Mouse (Mus musculus) erythroblast, adult 5-6 weeks (primary cell): ENCODE results near the gene Ndufs2. TPM values are rescaled to one million over a fixed set of nuclear protein-coding genes. Genes with fewer than 3 reads are reported as not detected.

Source experiments
- ATAC-seq: replicated peaks from 2 replicates; pipeline ENCODE4 v1.8.0; 2016; ENCODE audit warnings: moderate number of reproducible peaks, mild to moderate bottlenecking, moderate TSS enrichment, inconsistent platforms; ENCODE audit not compliant: poor library complexity, low FRiP score, severe bottlenecking
- total RNA-seq, 2 experiments: library from RNA; stranded (forward) in 1 of 2; stranded (reverse) in 1 of 2; fragments of 150-400 nt in 1 of 2; fragments of 200-764, 138-1000 nt in 1 of 2; gene quantifications; 2 replicates each; pipeline versions ENCODE4 v1.2.3 to v1.2.4; 2015 to 2017; ENCODE audit warnings: low replicate concordance in 2 of 2

Ndufs2 gene
- total RNA-seq, 2 experiments from 2014 or later = 62.1 to 78.4 TPM

DNA sequence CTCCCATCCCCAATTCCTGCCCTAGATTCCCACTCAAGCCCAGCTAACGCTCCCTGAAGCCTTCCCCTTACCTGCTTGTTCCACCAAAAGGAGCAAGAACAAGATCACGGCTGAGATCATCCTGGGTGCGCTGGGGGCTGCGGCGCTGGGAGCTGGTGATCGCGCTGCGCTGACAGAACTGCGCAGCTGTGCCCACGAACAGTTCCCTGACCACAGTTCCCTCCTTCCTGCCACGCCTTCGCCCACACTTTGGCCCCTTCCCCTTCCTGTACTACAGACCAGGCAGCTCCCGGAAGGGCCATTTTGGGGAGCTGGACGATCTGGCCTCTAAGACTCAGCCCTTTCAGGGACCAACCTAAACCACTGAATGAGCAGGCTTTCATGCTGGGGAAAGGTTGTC is 17.1 kb downstream of the Ndufs2 start, which contains the start of gene Fcer1g:
TSS of gene Fcer1g (minus strand) at position 240 of the 400 bp plus-strand sequence.
- no peak for ATAC-seq

DNA sequence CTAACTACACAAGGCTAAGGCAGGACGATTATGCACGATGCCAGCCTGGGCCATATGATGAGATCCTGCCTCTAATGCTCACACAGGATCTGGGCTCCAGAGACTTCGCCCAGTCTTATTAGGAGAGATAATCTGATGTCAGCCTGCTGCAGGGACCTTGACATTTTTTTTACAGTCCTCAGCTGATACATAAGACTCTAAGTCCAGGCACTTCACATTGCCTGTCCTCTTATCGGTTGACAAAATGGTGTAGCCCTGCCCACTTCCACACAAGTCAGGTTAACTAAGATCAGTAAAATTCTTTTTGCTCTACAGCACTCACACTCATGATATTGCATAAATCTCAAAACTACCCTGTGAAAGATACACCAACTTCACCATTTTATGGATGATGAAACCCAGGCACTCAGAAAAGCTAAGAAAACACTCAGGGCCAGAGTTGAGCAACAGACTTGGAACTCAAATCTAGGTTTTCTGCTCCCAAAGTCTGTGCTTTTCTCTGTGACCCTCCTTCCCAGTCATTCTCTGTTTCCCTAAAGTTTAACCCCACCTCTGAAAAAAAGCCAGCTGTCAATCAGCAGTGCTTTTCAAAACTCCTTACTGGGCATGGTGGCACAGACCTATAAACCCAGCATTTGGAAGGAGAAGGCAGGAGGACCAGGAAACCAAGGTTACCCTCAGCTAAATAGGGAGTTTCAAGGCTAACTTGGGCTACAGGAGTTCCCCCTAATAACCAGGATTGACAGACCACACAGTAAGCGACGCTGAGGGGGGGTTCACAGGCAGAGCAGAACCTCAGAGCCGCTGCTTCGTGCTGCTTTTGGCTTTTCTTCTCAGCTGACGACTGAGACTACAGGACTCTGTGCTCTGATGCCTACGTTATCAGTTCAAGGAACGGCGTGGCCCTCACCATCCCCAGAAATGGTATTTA is 18.1 kb downstream of the Ndufs2 start:
- no peak for ATAC-seq

DNA sequence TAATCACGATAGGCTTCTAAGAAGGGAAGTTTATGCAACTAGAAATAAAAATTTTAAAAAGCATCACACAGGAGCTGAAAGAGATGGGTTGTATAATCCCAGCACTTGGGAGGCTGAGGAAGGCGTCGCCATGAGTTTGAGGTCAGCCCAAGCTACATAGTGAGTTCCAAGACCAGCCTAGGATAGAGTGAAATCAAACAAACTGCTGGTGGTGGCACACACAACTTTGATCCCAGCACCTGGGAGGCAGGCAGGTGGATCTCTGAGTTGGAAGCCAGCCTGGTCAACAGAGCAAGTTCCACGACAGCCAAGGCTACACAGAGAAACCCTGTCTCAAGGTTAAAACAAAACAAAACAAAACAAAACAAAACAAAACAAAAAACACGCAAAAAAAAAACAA is 18.8 kb downstream of the Ndufs2 start:
- no peak for ATAC-seq

DNA sequence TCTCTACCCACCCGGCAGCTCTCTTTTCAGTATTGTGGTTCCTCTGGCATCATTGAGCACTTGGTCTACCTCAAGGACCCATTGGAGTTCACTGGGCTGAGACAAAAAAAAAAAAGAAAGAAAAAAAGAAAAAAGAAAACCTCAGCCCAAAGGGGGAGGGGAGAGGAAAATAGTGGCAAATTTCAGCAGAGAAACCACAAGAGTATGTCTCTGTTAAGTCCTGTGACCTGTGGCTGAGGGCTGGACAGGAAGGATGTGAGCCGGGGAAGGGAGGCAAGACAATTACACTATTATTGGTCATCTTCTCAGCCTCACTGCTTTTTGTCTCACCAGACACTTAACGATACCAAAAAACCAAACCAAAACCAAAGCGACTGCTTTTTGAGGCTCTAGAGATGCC is 19.3 kb downstream of the Ndufs2 start:
- no peak for ATAC-seq

DNA sequence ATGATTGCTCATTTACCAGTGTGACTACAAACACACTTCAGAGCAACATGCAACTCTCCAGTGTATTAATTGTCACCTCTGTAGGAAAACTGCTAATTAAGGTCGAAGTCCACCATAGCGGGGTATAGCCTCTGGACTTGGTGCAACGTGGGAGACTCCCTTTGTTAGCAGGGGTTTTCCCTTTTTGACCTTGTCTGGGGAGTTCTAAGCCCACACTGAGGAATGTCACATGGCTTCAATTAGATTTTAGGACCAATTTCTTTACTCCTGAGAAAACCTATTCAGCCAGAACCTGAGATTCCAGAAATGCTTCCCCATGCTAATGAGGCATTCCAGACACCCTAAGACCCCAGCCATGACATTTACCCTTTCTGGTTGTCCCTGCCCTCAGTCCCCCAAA is 21.0 kb downstream of the Ndufs2 start:
- no peak for ATAC-seq

DNA sequence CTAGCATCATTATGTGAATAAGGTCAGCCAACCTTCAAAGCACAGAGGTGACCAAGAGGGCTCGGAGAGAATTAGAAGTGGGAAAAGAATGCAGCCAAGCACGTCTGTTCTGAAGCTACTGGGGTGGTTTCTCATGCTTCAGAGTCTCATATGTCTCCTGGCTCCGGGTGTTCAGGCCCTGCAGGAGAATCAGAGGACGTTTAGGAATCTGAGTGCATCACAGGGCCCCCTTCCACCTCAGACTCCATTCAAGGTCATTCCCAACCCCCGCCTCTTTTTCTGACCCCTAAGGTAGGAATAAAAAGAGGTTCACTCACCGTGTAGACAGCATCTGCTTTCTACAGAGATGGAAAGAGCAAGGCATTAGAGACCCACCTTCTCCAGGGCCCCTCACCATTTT is 21.4 kb downstream of the Ndufs2 start:
- ATAC-seq = no peak

DNA sequence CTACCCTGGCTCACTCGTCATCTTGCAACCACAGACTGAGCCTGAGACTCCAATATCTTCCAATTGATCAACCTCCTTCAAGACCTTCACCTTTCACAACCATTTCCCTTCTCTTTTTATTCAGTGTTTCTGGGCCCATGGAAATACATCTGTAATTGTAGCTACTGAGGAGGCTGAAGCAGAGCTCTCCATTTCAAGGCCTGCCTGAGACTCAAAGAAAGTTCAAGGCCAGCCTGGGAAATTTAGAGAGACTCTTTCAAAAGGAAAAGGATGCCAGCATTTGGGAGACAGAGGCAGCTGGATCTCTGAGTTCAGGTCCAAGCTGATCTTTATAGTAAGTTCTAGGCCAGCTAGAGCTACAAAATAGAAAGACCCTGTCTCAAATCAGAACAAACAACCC is 23.3 kb downstream of the Ndufs2 start:
- ATAC-seq = no peak

DNA sequence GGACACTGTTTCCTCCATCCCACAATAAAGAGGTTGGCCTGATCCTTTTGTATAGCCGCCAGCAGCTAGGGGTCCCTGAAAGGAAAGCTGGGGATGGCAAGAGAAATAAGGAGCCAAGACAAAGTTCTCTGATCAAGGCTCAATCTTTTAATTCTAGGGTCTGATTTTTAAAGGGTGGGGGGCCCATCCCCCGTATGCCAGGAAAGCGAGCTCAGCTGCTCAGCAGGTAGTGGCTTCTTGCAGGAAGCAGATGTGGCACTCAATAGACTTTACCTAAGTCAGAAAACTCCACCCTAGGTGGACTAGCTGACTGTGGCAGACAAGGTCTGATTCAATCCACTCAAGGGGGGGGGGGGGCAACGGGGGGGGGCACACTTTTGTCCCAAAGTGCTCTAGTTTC is 24.4 kb downstream of the Ndufs2 start:
- ATAC-seq = no peak

DNA sequence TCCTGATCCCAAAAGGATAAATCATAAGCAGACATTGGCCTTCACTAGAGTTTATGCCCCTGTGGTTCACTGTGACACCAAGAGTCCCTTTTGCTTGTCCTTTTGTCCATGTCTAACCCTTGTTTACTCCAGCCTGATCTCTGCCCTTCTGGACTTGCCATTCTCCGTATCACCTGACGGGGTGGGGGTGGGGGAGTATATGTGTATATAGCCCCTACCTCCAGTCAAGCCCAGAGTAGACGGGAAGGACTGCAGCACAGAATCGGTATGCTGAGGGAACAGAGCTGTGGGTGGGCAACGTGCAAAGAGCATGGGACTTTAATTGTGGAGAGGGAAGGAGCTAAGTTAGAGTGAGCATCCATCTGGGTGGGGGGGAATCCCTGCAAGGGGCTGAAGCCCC is 26.3 kb downstream of the Ndufs2 start, which contains the start of gene Apoa2:
TSS of gene Apoa2 (plus strand) at position 198 of the 400 bp plus-strand sequence.
- no peak for ATAC-seq

DNA sequence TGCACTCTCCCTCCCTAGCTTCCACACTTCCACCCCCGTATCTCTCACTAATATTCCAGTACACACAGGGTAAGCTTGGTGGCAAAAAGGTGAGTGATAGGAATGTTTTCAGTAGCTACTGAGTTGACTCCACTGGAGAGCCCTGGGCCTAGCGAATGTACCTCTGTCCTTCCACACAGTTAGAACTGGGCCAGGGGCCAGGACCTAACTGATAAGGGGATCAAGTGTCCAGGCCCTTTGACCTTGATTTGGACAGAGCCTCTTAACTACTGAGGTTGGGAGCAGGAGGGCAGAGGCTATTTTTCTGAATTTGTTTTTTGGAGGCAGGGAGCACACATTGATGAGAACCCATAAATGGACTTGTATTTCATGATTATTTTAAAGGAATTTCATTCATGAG is 27.4 kb downstream of the Ndufs2 start:
- no peak for ATAC-seq

DNA sequence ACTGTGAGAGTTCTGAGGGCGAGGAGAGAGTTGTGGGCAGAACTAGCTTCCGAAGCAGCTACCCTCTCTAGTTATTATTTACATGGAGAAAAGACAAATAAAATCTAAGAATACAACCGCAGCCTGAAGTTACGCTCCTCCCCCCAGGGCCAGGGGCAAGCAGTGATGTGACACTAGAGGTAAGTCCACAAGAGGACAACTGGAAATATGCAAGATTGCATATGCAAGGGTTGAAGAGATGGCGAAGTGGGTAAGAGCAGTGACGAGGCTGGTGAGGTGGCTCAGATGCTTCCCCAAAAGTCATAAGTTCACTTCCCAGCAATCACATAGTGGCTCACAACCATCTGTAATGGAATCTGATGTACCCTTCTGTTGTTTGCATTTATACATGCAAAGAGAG is 28.0 kb downstream of the Ndufs2 start:
- no peak for ATAC-seq

DNA sequence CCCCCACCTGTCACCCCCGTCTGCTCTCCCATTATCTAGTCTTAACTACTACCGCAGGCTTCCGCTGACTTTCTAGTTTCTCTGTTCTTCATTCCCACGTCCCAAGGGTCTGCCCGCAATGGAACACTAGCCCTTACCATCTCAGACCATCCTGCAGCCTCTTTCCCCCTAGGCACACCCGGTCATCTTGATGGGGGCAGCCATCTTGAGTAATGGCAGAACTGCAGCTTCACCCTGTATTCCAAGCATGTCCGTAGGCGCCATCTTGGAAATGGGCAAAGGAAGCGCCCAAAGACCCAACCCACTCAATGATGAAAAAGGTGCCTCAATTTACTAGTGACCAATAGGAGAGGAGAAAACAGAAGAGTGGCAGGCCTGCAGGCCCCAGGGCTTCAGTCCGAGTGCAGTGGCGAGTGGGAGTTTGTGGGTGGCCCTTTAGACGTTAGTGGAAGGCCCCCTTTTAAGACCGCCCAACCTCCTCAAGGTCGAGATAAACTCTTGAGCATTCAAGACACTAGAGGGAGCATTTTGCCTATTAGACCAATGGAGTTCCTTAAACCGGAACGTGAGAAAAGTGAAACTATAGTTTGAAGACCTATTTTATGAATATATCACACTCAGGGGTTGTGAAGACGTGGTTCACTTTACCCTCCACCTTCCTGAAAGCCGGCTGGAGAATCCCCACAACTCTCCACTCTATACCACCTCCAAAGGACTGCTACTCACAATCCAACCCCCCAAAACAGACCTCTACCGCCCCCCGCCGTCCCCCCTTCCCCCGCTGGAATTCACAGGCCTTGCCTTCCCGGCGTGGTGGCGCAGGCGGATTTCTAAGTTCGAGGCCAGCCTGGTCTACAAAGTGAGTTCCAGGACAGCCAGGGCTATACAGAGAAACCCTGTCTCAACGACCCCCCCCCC is 28.7 kb downstream of the Ndufs2 start, which contains the start of gene Tomm40l:
TSS of gene Tomm40l (minus strand) at position 277 of the 918 bp plus-strand sequence.
- ATAC-seq = peak; percentile 94

DNA sequence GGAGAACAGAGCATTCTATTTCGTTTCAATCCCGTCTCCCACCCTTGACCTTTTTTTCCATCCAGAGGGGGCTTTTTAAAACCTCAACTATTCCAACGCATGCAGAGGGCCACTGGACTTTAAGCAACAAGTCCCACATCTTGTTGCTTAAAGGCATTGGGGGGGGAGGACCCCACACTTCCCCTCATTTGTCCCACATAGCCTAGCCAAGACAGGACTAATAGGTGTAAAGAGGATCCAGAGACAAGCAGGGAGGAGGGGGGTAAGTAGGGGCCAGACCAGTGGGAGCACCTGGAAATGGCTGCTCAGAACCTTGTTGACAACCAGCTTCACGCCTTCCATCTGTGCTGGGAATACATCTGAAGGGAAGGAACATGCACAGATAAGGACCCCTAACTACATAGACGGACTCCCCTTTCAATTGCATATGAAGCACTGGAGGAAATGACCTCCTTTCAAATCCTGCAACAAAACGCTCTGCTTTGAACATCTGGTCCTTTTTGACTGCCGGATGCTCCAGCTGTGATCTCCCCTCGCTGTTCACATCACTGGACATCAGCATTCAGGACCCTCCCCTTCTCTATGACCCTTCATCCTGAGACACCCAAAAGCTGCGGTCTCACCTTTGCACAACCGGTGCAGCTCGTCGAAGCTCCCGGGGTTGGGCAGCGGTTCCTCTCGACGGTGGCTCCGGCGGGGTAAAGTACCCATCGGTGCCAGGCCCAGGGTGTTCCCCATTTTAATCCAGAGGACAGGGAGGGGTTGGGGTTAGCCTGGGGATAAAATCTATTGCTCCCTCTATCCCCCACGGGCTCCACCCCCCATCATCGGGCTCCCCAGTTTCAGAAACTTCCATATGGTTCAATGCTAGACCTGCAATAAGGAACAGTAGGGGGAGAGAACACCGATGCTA is 29.7 kb downstream of the Ndufs2 start:
- ATAC-seq = no peak

DNA sequence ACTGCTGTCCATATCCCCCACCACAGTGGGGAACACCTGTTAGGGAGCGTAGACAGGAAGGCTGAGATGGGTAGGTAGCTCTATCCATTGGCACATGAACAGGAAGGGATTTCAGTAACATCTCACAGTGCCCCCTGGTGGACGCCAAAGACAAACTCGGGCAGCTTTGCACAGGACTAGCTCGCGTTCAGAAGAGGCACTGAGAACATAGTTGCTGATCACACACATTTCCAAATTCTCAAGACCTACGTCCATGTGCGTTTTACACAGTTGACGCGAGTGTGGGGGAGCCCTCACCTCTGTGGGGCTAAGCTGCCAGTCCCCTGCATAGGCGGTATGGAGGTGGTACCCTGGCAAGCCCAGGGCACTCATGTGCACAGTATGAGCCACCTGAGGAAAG is 30.3 kb downstream of the Ndufs2 start:
- ATAC-seq = peak; percentile 48

DNA sequence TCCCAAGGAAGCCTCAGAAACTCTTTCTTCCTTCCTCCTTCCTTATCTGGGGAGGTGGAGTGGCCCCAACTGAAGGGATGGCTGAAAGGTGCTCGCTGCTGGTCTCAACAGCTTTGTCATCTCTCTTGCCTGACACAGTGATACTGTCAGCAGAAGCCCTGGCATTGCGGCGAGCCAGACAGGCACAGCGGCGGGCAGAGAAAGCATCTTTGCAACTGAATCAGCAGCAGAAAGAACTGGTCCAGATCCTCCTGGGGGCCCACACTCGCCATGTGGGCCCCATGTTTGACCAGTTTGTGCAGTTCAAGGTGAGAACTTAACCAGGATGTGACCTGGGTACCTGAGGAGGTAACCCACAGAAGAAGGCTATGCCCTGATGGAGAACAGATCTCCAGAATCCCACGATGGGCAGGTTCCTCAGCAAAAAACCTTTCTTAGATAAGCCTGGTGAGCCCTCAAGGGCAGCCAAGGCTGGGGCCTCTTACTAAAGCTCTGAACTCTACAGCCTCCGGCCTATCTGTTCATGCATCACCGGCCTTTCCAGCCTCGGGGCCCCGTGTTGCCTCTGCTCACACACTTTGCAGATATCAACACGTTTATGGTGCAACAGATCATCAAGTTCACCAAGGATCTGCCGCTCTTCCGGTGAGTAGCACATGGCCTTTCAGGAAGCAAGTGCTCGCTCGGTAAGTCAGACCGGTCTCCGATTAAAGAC is 34.8 kb downstream of the Ndufs2 start:
- ATAC-seq = no peak

DNA sequence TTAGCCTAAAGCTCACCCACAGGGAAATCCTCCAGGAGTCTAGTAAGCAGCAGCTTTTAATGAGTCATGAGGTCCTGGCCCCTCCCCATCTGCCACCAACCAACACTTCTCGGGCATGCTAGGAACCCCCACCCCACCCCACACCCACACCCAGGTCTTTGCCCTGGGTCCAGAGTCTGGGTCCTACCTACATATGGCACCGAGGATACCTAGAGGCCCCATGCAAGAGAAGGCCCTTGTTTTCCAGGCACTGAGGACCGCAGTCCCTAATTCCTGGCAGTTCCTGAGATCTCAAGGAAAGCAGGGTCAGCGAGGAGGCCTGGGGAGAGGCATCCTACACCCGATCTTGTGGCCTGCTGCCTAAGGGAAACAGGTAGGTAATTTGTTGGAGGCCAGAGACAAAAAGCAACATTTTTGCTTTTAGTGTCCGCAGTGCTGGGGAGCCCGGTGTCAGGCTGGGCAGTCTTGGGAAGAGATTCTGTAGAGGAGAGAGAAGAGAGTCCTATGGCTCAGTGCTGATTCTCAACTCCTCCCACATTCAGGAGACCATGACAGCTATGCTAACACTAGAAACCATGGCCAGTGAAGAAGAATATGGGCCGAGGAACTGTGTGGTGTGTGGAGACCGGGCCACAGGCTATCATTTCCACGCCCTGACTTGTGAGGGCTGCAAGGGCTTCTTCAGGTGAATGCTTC is 37.2 kb downstream of the Ndufs2 start, which contains the start of gene Nr1i3:
TSS of gene Nr1i3 (plus strand) at position 170 of the 696 bp plus-strand sequence.
- no peak for ATAC-seq

DNA sequence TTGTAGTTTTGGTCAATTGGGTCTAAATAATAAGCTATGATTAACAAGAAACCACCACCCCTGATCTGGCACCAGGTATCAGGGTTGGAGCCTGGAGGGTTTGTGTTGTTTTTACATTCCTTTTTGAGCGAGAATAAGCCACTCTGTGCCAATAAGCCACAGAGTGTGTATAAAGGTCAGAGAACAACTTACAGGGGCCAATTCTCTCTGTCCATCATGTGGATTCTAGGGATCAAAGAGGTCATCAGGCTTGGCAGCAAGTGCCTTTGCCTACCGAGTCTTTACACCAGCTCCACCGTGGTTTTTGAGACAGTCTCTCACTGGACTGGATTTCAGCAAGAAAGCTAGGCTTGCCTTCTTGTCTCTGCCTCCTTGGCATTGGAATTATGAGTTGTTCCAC is 38.3 kb downstream of the Ndufs2 start:
- no peak for ATAC-seq

DNA sequence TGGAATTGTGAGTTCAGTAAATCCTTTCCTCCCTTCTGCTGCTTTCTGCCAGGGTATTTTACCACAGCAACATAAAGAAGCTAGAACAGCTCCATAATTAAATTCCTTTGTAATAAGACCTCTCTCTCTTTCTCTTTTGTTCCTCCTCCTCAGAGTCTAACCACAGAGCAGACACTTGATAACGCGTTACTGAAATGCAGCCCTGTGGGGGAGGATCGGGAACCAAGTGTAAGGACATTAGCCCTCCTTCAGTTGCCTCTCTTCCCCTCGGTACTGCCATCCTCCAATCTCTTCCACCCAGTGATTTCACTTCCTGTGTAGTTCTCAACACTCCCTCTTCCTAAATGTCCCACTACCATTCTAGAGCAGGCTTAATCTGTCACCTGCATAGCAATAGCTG is 41.8 kb downstream of the Ndufs2 start:
- ATAC-seq = no peak
